Mouse (Mus musculus) embryonic fibroblast, embryonic 13.5 days (primary cell): ENCODE results near the gene Vps51.

Experiments used
- CTCF ChIP-seq: IDR thresholded peaks from 2 replicates; pipeline ENCODE4 v1.5.1; 2011; ENCODE audit warnings: mild to moderate bottlenecking, control low read depth, low read length, moderate library complexity, borderline replicate concordance; ENCODE audit not compliant: insufficient read depth
- POLR2A ChIP-seq: IDR thresholded peaks from 2 replicates; pipeline ENCODE4 v1.6.1; 2011; ENCODE audit warnings: low read depth, mild to moderate bottlenecking, control low read depth, low read length, moderate library complexity

DNA sequence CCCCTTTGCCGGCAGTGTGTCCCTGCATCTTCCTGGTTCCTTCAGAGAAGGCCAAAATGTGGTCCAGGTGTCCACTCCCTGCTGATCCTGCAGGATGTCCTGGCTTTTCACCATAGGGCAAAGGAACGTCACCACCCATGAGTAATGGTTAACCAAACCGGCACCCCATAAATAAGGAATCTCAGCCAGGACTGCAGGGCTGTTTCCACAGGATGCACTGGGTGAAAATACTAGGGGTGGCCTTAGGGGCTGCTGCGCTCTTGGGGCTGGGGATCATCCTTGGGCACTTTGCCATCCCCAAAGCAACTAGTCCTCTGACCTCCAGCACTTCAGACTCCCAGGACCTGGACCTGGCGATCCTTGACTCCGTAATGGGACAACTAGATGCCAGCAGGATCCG, 28.6 kb upstream of the Vps51 start, which contains the start of gene Naaladl1:
- TF ChIP-seq POLR2A (no peak), CTCF (no peak)
